Comparison of ENCODE assay signal across 29 mouse cellular contexts in genomic region chr17:30110678-30111077, GRCm38 (mm10).
A peak's percentile ranks its signal among the peaks of the same experiment; 100 is the strongest.
DNase-seq lines count a peak whose midpoint lies in the region; ATAC-seq lines count a peak whose summit lies in the region.
"Had no signal": no experiment of that assay in that cellular context is flagged by ENCODE, and none has a peak within 500 bp of the region (broad histone marks: within the 10 kb centered on the region; RNA-seq: fewer than 3 reads in every experiment).

No protein-coding gene starts in this region.

- no peak overlapping the region for H3K9ac ChIP-seq in forebrain, embryonic 12.5 days
- no peak overlapping the region for H3K9ac ChIP-seq in forebrain, embryonic 11.5 days (ENCODE audit: low read length)
- no peak overlapping the region for H3K9ac ChIP-seq in hindbrain, embryonic 15.5 days
- no peak overlapping the region for H3K9ac ChIP-seq in hindbrain, embryonic 12.5 days
- no peak overlapping the region for H3K9ac ChIP-seq in midbrain, embryonic 14.5 days (replicated peaks; ENCODE audit: low read length)
- no peak overlapping the region for H3K9ac ChIP-seq in midbrain, embryonic 16.5 days (ENCODE audit: low read depth, low read length)
- H3K9ac ChIP-seq: embryonic facial prominence, embryonic 13.5 days; liver, embryonic 14.5 days; stomach, embryonic 15.5 days had no signal

- no peak overlapping the region for H3K4me3 ChIP-seq in forebrain, embryonic 12.5 days (replicated peaks)
- H3K4me3 ChIP-seq in forebrain, embryonic 11.5 days (ENCODE audit: low read depth, low read length), result no peak overlapping the region
- no peak overlapping the region for H3K4me3 ChIP-seq in hindbrain, embryonic 15.5 days
- H3K4me3 ChIP-seq in hindbrain, embryonic 12.5 days, result no peak overlapping the region
- no peak overlapping the region for H3K4me3 ChIP-seq in midbrain, embryonic 14.5 days (replicated peaks; ENCODE audit: low read depth, low read length)
- H3K4me3 ChIP-seq in midbrain, embryonic 16.5 days (ENCODE audit: low read depth, low read length), result no peak overlapping the region
- H3K4me3 ChIP-seq in heart, embryonic 10.5 days, result no peak overlapping the region
- H3K4me3 ChIP-seq: embryonic facial prominence, embryonic 13.5 days; forebrain, embryonic 10.5 days; heart, adult 2 months; heart, embryonic 13.5 days; myocyte; stomach, embryonic 15.5 days had no signal

- peak overlapping the region; percentile 53; the same call in 1 of the 2 replicates for H3K27ac ChIP-seq in forebrain, embryonic 12.5 days
- H3K27ac ChIP-seq in forebrain, embryonic 11.5 days (ENCODE audit: low read depth, low read length), result no peak overlapping the region
- H3K27ac ChIP-seq in hindbrain, embryonic 15.5 days (replicated peaks), result peak overlapping the region; percentile 18; the same call in 1 of the 2 replicates
- H3K27ac ChIP-seq in hindbrain, embryonic 12.5 days, result no peak overlapping the region
- H3K27ac ChIP-seq in midbrain, embryonic 14.5 days (replicated peaks; ENCODE audit: low read depth, low read length), result 0 out of 2 replicates have a peak overlapping the region, but pooled peaks have one; percentile 15
- H3K27ac ChIP-seq in midbrain, embryonic 16.5 days (ENCODE audit: low read length), result no peak overlapping the region
- H3K27ac ChIP-seq in heart, embryonic 10.5 days, result no peak overlapping the region
- H3K27ac ChIP-seq: embryonic facial prominence, embryonic 13.5 days; forebrain, embryonic 10.5 days; heart, adult 2 months; heart, embryonic 13.5 days; liver, embryonic 14.5 days; macrophage; stomach, embryonic 15.5 days had no signal

- H3K4me2 ChIP-seq in forebrain, embryonic 12.5 days, result no peak overlapping the region
- H3K4me2 ChIP-seq in forebrain, embryonic 11.5 days (ENCODE audit: low read depth, low read length, severe bottlenecking), result no peak overlapping the region
- H3K4me2 ChIP-seq in hindbrain, embryonic 15.5 days, result no peak overlapping the region
- no peak overlapping the region for H3K4me2 ChIP-seq in hindbrain, embryonic 12.5 days (replicated peaks)
- H3K4me2 ChIP-seq in midbrain, embryonic 14.5 days (ENCODE audit: low read length), result no peak overlapping the region
- no peak overlapping the region for H3K4me2 ChIP-seq in midbrain, embryonic 16.5 days (ENCODE audit: low read length)
- H3K4me2 ChIP-seq: embryonic facial prominence, embryonic 13.5 days; heart, embryonic 13.5 days; stomach, embryonic 15.5 days had no signal

- no peak for DNase-seq in forebrain, embryonic 11.5 days (ENCODE audit: low spot score)
- DNase-seq in midbrain, embryonic 14.5 days, result no peak
- DNase-seq in heart, embryonic 10.5 days (ENCODE audit: low spot score), result no peak
- DNase-seq: adrenal gland, postnatal 25 days; cerebellum, adult 9-11 months; gastrocnemius, postnatal 36 days; heart, adult 2 months; heart, postnatal 10 days; kidney, adult 18-20 months; kidney, postnatal 36 days; layer of hippocampus, postnatal 36 days; left cerebral cortex, postnatal 4 days; lung, adult 2 months; lung, postnatal 10 days; retina, postnatal 1 day; right cerebral cortex, postnatal 14 days had no signal

- 77% methylated on average over 7 of the region's 7 CpGs for WGBS in forebrain, embryonic 12.5 days
- WGBS in forebrain, embryonic 11.5 days, result 82% methylated on average over 7 of the region's 7 CpGs
- WGBS in hindbrain, embryonic 15.5 days, result 38% methylated on average over 7 of the region's 7 CpGs
- 71% methylated on average over 7 of the region's 7 CpGs for WGBS in hindbrain, embryonic 12.5 days
- 69% methylated on average over 7 of the region's 7 CpGs for WGBS in midbrain, embryonic 14.5 days
- 56% methylated on average over 7 of the region's 7 CpGs for WGBS in midbrain, embryonic 16.5 days
- WGBS in heart, embryonic 10.5 days, result 82% methylated on average over 7 of the region's 7 CpGs

- no peaks in the 10 kb centered on the region for H3K27me3 ChIP-seq in forebrain, embryonic 12.5 days
- H3K27me3 ChIP-seq in forebrain, embryonic 11.5 days (ENCODE audit: control insufficient read depth, insufficient read depth, low read length), result no peaks in the 10 kb centered on the region
- H3K27me3 ChIP-seq in hindbrain, embryonic 15.5 days, result no peaks in the 10 kb centered on the region
- no peaks in the 10 kb centered on the region for H3K27me3 ChIP-seq in hindbrain, embryonic 12.5 days
- no peaks in the 10 kb centered on the region for H3K27me3 ChIP-seq in midbrain, embryonic 14.5 days (ENCODE audit: control insufficient read depth, insufficient read depth, low read length)
- H3K27me3 ChIP-seq in midbrain, embryonic 16.5 days (ENCODE audit: control insufficient read depth, insufficient read depth, low read depth, low read length), result no peaks in the 10 kb centered on the region
- no peaks in the 10 kb centered on the region for H3K27me3 ChIP-seq in heart, embryonic 10.5 days (ENCODE audit: insufficient read depth, poor library complexity, severe bottlenecking)
- H3K27me3 ChIP-seq: embryonic facial prominence, embryonic 13.5 days; heart, embryonic 13.5 days; stomach, embryonic 15.5 days had no signal

- 0 out of 2 replicates have a peak, but pooled peaks cover 2% of the 10 kb centered on the region for H3K36me3 ChIP-seq in forebrain, embryonic 12.5 days (replicated peaks)
- no peaks in the 10 kb centered on the region for H3K36me3 ChIP-seq in forebrain, embryonic 11.5 days (ENCODE audit: control insufficient read depth, insufficient read depth, low read length)
- no peaks in the 10 kb centered on the region for H3K36me3 ChIP-seq in hindbrain, embryonic 15.5 days
- 0 out of 2 replicates have a peak, but pooled peaks cover 4% of the 10 kb centered on the region for H3K36me3 ChIP-seq in hindbrain, embryonic 12.5 days
- H3K36me3 ChIP-seq in midbrain, embryonic 14.5 days (ENCODE audit: control insufficient read depth, insufficient read depth, low read length), result no peaks in the 10 kb centered on the region
- no peaks in the 10 kb centered on the region for H3K36me3 ChIP-seq in midbrain, embryonic 16.5 days (ENCODE audit: control insufficient read depth, insufficient read depth, low read length)
- peaks cover 7% of the 10 kb centered on the region for H3K36me3 ChIP-seq in heart, embryonic 10.5 days
- H3K36me3 ChIP-seq: stomach, embryonic 15.5 days had no signal

- peaks cover 30% of the 10 kb centered on the region for H3K4me1 ChIP-seq in forebrain, embryonic 12.5 days
- no peaks in the 10 kb centered on the region for H3K4me1 ChIP-seq in forebrain, embryonic 11.5 days (replicated peaks; ENCODE audit: control insufficient read depth, insufficient read depth, low read length)
- H3K4me1 ChIP-seq in hindbrain, embryonic 15.5 days (replicated peaks), result peaks cover 35% of the 10 kb centered on the region
- peaks cover 27% of the 10 kb centered on the region for H3K4me1 ChIP-seq in hindbrain, embryonic 12.5 days
- H3K4me1 ChIP-seq in midbrain, embryonic 14.5 days (ENCODE audit: control insufficient read depth, insufficient read depth, low read length), result peaks cover 9% of the 10 kb centered on the region; the same call in 1 of the 2 replicates
- peaks cover 19% of the 10 kb centered on the region for H3K4me1 ChIP-seq in midbrain, embryonic 16.5 days (ENCODE audit: control insufficient read depth, insufficient read depth, low read length)
- peaks cover 25% of the 10 kb centered on the region for H3K4me1 ChIP-seq in heart, embryonic 10.5 days

- ATAC-seq in forebrain, embryonic 12.5 days (ENCODE audit: low FRiP score), result no peak
- ATAC-seq in forebrain, embryonic 11.5 days (replicated peaks; ENCODE audit: low FRiP score), result no peak
- peak; percentile 54; the same call in 1 of the 2 replicates for ATAC-seq in hindbrain, embryonic 15.5 days (ENCODE audit: low FRiP score, low read depth)
- ATAC-seq in hindbrain, embryonic 12.5 days (ENCODE audit: low FRiP score), result no peak
- ATAC-seq in midbrain, embryonic 14.5 days (ENCODE audit: low FRiP score, low TSS enrichment), result no peak
- no peak for ATAC-seq in midbrain, embryonic 16.5 days
- ATAC-seq: CD4-positive, CD25-positive, alpha-beta regulatory T cell, adult 4 months; inflammation-experienced regulatory T-cells, adult 6 months had no signal

- H3K9me3 ChIP-seq in forebrain, embryonic 12.5 days, result no peaks in the 10 kb centered on the region
- no peaks in the 10 kb centered on the region for H3K9me3 ChIP-seq in forebrain, embryonic 11.5 days (ENCODE audit: control insufficient read depth, low read length)
- H3K9me3 ChIP-seq in hindbrain, embryonic 15.5 days, result no peaks in the 10 kb centered on the region
- no peaks in the 10 kb centered on the region for H3K9me3 ChIP-seq in hindbrain, embryonic 12.5 days (replicated peaks)
- no peaks in the 10 kb centered on the region for H3K9me3 ChIP-seq in midbrain, embryonic 14.5 days (ENCODE audit: control insufficient read depth, low read length)
- no peaks in the 10 kb centered on the region for H3K9me3 ChIP-seq in midbrain, embryonic 16.5 days (replicated peaks; ENCODE audit: control insufficient read depth, low read length, poor library complexity, severe bottlenecking)
- H3K9me3 ChIP-seq in heart, embryonic 10.5 days, result no peaks in the 10 kb centered on the region
- H3K9me3 ChIP-seq: embryonic facial prominence, embryonic 13.5 days; heart, embryonic 13.5 days; stomach, embryonic 15.5 days had no signal

Comparison
In these comparisons a context has a peak if more than half of its experiments do, and no peak if none do; other contexts are left out.
1. H3K27ac ChIP-seq: peak in forebrain, embryonic 12.5 days (single experiment), hindbrain, embryonic 15.5 days (single experiment) and midbrain, embryonic 14.5 days (single experiment); none in forebrain, embryonic 11.5 days (single experiment), hindbrain, embryonic 12.5 days (single experiment), midbrain, embryonic 16.5 days (single experiment) and heart, embryonic 10.5 days (single experiment).